Mouse (Mus musculus): ENCODE data around the gene Tubb2a.

GRCm38 (mm10) chr13:34037172-34038055 is 40.4 kb downstream of the Tubb2a start, which contains the start of gene Bphl:
- peak; percentile 88 for TF ChIP-seq POLR2A (IDR thresholded peaks at IDR 0.05; ENCODE audit: extremely low read depth, insufficient read depth, low read length)
- TF ChIP-seq CTCF (IDR thresholded peaks at IDR 0.05; ENCODE audit: extremely low read depth, insufficient read depth, low read length) = no peak
